Mouse (Mus musculus): ENCODE data around the gene Cadps2.

Cadps2 gene

DNA sequence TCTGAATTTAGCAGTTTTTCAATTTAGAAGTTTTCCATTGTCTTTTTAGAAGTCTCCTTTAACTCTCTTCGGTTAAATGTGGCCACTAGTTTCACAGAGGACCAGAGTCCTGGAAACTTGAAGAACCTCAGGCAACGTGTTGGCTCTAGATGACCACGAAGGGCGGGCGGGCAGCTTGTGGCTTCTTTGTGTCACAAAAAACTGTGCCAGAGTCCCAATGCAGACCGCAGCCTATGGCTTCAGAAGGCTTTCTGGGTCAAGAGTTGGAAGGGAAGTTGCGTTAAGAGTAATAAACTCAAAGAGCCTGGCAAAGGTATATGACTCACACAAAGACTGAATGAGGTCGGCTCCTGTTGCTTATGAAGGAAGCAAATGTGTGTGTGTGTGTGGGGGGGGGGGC lies 584.1 kb downstream of the Cadps2 start:
- in situ Hi-C loops (cut with MboI; ENCODE audit: low sequenced_read_pairs): no loop called here

DNA sequence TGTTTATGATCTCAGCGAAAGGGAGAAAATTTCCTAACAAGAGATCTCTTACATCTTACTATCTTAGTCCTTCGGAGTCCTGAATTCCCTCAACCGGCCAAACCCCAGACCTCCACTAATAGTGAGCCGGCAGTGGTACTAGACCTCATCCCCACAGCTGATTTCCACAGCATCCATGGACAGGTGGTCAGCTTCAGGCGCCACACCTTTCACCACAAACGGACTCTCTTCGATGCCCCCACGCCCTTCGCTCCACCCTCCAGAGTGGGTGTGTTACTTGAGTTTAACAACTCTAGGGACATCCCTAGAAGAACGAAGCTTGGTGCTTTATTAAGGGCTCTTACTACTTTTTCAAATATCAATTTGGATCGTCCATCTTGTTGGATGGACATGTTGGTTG lies 584.6 kb downstream of the Cadps2 start:
- in situ Hi-C loops (cut with MboI; ENCODE audit: low sequenced_read_pairs): no loop called here

DNA sequence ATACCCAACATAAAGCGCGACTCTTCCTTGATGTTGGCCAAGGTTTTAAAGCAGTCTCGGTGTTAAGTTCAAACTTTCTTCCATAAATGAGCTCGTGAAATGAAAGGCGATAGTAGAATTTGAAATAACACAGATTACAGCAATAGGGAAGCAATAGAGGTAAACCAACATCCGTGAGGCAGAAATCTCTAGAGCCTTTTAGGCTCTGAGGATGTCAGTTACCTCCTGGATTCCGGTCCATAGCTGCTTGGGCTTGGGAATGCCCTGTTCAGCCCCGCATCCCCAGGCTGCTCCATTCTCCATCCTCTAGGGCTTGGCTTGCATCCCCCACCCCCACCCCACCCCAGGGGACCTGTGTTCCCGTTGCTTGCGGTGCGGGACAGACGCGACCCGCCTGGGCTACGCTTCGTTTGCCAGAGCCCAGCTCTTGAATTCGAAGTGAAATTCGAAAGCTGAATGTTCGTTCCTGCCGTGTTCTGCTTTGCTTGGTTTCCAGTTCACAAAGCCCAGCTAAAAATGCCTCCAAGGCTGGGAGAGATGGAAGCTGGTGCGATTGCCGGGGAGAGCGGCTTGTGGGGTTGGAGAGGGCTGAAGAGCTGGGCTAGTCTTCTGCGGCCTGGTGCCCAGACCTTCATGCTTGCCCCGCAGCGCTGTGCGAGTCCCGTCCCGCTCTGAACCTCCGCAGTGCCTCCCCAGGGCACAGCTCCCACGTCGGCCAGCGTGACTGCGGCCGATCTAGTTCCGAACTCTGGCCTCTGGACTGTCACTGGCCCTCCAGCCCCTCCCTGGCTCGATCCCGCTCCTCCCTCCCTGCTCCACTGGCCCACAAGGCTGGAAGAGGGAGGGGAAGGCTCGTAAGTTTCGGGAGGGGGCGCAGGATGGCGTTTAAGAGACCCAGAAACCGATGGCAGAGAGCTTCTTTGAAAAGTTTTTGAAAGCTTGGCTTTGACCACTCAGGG lies 585.6 kb downstream of the Cadps2 start:
- in situ Hi-C loops (cut with MboI; ENCODE audit: low sequenced_read_pairs): no loop called here

DNA sequence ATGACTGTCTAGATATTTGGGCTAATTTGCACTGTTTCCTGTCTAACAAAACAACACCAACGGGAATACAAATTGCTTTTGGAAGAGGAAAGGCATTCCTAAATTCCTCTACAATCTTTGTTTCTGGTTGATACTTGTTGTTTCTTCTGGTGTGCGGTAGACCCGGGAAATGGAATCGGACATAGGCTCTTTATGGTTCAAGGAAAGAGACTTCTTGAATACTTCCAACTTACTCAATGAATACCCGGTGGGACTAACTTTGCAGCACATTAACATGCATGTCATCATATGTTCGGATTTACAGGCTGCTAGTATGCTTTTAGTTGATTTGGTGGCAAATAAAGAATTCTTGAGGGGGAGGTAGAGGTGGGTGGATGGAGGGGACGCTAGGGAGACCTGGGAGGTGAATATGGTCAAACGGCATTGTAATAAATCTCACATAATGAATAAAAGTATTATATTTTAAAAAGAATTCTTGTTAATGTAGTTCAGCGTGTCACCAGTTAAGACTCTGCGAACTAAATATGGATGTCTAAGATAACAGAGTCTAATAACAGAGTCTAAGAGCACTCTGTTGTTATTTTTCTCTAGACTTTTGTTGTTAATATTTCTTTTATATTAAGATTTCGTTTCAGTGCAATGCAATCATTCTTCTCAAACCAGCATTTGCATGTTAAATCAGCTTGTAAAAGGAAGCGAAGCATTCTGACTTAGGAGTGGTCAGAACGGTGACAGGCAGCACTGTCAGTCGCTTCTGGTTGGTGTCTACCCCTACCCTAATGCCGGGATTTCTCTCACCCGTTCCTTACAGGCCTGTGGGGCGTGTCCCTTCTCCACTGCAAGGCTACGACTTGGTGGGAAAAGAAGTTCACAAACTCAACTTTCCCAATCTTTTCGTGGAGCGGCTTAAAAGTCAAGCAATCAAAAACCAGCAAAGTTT lies 586.8 kb downstream of the Cadps2 start:
- in situ Hi-C loops (cut with MboI; ENCODE audit: low sequenced_read_pairs): no loop called here

DNA sequence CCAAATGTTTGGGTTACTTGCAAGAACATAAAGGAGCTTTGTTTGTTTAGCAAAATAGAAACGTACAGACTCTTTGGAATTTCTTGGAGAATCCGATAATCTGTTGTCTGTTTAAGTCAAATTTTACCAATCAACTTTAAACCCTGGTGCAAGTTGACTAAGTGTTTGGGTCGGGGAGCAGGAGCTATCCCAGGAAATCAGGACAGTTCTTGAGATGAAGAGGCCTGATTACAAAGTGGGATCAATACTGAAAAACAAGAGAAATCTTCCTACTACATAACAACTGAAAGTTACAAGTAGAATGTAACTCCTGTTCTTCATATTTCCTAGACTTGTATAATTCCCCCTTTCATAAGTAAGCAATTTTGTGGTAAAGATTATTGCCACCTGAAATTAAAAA lies 587.8 kb downstream of the Cadps2 start:
- in situ Hi-C loops (cut with MboI; ENCODE audit: low sequenced_read_pairs): no loop called here

DNA sequence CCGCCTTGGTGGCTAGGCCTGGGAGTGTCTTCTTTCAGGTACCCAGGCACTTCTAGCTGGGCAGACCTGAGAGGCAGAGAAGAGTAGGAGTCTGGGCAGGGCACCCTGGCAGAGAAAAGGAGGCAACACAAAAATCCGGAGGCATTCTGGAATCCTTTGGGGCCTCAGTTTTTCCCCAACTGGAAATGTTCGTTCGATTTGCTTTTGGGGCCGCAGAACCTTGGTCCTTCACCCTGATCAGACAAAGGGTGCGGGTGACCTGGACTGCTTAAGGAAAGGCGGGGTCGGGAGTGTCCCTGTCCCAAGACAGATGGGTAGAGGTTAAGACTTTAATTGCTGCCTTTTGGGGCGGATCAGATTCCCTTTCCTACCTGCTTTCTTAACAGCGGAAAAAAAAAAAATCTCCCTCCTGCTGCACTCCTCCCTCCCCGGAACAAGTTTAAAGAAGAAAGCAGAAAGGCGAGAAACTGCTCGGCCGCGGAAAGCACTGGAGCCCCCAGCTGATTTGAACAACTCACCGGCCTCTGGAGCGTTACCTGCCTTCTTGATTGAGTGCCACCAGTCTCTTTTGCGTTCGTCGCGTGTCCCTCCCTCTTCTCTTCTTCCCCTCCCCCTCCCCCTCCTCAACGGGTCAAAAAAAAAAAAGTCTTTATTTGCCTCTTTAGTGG lies 588.8 kb downstream of the Cadps2 start:
- in situ Hi-C loops (cut with MboI; ENCODE audit: low sequenced_read_pairs): no loop called here

DNA sequence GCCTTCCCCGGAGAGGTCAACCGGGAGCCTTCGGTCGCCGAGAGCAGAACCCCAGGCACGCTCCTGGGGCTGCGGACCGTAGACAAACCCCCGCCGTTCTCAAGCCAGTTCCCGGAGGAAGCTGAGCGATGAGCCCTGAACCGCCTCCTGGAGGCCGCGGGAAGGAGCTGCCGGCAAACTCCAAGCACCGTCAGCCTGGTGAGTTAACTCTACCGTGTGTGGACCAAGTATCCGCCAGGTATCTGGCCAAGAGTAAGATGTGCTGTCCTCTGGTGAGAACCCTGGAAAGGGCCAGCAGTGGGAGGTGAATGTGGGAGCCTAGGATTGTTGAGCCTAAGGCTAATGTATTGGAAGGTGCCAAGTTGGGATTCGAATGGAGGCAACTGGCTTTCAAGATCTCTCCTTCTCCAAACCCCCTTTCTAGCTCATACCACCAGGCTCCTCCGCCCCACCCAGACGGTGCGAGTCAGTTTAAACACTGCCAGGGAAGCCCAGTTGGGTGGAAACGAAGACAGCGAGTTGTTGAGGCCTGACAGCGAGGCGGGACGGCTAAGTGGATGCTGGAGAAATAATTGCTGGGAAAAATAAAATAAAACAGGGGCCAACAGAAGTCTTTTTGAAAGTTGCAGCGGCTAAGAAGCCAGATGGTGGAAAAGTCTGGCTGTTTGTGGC lies 589.5 kb downstream of the Cadps2 start:
- in situ Hi-C loops (cut with MboI; ENCODE audit: low sequenced_read_pairs): no loop called here

DNA sequence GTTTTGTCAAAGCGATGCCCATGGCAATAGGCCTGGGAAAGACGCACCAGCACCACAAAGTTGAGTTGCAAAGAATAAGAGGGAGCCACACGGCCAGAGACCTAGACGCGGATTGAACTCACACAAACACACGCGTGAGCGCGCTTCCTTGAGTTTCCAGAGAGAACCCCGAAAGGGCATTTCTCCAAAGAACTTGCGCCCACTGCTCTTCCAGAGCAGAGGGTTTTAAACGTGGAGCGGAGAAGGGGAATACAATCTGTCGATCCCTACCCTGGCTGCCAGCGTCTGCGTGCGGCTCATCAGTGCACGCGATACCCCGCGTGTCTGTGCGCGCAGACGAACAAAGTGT lies 590.2 kb downstream of the Cadps2 start:
- in situ Hi-C loops (cut with MboI; ENCODE audit: low sequenced_read_pairs): no loop called here

DNA sequence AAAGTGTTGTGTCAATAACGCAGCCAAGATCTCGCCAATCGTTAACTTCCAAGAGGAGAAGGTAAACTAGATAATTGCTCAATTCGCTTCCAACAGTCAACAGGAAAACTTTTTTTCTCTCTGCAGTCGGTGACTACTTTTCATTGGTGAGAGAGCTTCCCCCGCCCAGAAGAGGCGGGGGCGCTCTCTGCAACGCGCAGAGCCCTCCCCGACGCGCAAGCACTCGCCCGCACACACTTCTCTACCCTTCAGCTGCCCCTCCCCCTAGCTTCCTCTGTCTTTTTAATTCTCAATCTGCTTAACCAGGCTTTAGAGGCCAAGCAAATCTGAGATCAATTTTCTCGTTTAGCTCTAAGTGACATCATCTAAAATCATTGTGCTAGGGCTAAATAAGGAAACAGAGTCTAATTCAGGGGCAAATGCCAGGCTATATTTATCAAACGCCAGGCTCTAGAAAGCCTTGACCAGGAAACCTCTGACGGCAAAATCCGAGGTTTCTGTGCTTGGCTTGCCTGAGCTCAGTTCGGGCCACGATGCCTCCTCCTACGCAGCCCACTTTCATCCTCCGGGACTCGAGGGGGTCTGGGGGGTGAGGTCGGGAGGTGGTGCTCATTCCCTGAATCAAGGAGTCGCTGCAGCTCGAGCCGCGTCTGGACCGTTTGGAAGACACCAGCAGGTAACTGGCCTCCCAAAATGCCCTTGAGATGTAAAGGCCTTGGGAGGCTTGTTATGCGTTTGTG lies 590.7 kb downstream of the Cadps2 start, which contains the start of gene Fezf1:
TSS of gene Fezf1 (minus strand) at position 50 of the 740 bp plus-strand sequence.
- in situ Hi-C loops (cut with MboI; ENCODE audit: low sequenced_read_pairs): no loop called here

DNA sequence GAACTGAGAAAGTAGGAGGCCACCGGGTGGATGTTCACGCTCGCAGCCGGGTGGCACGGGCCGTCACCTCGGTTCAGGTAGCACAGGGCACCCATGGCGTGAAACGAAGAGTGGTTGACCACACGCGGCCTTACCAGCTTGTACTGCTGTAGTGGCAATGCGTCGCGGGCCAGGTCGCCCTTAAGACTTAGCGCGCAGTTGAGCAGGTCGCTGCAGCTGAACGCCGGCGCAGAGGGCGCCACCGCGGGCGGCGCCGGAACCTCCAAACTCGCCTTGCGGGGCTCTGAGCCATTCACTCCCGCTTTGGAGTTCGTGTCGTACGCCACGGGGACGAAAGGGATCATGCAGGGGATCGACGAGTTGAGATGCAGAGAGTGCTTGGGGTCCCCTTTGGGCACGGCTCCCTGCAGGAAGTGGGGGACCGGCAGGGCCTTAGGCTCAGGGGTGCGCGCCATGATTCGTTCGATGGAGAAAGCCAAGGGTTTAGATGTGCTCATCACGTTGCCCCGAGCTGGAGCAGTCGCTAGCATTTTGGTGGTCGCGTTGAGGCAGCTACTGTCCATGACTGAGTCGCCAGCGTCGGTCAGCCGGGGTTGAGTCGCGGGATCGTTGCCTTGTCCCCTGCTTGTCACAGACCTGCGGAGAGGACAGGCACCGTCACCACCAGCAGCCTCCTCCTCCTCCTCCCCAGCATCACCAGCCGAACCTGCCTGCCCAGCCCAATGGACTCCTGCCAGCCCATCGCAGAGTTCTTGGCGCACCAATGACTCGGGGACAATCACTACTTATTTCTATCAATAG lies 591.5 kb downstream of the Cadps2 start:
- in situ Hi-C loops (cut with MboI; ENCODE audit: low sequenced_read_pairs): no loop called here

DNA sequence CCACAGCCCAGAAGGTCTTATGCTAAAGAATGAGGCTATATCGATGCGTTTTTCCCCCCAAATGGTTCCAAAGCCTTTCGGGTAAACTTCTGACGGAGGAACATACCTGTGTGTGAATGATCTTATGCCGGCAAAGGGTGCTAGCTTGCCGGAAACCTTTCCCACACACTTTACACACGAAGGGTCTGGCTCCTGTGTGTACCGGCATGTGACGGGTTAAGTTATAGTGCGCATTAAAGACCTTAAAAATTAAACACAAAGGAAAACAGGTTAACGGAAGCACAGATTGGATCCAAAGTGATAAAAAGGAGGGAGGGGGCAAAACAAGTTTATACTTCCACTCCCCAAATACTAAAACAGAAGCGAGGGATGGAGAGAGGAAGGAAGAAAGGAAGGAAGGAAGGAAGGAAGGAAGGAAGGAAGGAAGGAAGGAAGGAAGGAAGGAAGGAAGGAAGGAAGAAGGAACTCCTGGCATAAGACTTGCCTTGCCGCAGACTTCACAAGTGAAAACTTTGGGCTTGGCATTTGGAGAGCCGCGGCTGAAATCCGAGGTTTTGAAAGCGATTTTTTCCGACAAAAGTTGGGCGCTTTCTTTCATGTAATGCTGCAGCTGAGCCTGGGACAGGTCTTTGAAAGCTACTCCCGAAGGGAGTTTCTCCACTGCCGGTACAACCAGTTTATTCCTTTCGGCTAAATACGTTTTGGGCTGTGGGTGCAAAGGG lies 592.3 kb downstream of the Cadps2 start:
- in situ Hi-C loops (cut with MboI; ENCODE audit: low sequenced_read_pairs): no loop called here

DNA sequence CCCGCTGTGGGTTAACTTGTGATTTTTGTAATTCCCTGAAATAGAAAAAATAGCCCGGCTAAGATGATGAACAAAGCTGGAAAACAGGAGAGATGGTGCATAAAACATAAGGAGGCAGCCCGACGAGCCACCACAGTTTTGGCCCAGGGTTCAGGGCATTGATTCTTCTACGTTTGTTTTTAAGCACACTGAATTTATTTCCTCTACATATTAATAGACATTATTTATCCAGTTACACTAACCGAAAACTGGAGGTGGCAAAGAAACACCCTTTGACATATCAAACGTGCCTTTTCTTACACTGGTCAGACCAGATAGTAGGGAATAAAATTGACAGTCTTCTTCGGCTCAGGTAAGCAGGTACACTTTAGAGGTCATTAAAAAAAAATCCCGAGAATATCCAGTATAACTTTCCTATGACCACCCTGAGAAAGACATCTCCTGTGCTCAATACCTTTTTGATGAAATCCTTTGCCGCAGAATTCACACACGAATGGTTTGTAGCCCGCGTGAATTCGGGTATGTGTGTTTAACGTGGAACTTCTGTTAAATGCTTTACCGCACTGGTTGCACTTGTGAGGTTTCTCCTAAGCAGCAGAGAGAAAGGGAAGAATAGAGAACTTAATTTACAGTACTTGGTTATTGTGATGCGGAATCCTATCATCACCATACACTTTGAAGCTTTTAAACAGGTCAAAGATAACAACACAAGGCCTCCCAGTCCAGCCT lies 593.0 kb downstream of the Cadps2 start:
- in situ Hi-C loops (cut with MboI; ENCODE audit: low sequenced_read_pairs): no loop called here

DNA sequence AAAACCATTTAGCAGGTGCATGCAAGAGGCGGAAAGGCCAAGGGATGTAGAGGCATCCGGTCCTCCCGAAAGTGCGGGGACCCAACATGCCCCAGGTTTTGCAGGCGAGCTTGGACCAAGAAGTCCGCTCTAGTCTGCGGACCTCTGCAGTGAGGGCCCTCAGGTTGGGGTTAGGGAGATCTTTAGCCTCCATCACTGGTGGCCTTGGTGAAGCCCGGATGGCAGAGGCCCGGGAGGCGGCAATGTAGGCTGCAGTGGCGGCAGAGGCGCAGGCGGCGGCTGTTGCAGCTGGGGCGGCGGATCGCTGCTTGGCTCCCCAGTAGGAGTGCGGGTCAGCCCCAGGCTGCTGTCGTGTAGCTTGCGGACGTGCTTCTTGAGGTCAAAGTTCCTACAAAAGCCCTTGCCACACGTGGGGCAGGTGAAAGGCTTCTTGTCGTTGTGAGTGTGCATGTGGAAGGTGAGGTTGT lies 593.6 kb downstream of the Cadps2 start:
- in situ Hi-C loops (cut with MboI; ENCODE audit: low sequenced_read_pairs): no loop called here

DNA sequence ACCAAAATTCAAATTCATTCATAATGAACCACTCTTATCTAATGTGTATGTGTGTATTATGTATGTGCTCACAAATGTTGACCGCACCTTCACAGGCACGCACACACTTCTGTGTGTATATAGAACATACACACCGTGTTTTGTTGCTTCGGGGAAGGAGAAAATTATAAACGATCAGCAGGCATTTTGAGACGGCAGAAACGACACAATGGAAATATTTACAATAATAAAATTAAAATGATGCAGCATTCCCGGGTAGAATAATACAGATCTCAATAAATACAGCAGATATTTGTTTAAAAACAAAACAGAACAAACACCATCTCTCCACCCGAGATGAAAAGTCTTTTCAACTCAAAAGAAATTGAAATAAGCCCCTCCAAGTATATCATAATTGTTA lies 594.1 kb downstream of the Cadps2 start:
- in situ Hi-C loops (cut with MboI; ENCODE audit: low sequenced_read_pairs): no loop called here

DNA sequence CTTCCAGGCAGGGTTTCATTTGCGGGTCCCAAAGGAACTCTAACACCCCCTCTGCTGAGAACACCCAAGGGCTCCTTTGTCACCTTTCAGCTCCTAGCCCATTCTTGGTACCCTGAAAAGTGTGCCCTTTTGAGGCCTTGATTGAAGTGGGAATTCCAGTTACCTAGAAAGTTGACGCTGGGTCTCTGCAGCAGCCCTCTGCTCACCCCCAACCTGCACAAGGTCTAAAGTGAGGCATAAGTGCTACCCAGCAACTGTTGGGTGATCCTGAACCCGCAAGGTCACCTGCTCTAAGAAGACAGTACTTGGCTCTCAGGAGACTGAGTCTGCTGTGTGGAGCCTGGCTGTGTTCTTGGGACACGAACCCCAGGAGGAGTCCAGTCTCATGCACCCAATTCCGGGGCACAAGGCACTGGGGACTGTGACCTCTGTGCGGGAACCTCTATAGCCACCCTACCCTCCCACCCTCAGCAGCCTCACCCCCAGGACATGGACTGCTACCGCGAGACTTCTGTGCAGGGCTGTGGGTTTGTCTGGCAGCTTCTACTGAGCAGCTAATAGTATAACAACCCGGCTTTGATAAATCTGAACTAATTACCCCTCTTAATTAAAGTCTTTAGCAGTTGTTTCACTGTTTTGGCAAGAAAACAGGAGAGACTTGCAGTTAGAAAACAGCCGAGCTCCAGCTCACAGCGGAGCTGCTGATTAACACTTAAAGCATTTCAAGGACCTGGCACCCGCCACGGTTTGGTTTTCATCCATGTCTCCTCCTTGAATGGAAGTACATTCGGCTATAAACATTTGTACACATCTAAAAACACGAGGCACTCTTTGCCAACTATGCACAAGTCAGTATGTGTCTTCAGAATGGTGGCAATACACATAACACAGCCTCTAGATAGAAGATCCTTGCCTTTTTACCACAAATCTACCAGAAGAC lies 595.1 kb downstream of the Cadps2 start:
- in situ Hi-C loops (cut with MboI; ENCODE audit: low sequenced_read_pairs): no loop called here

Data from CH12F3 (cell line).